Mouse (Mus musculus) liver, adult 2 months (tissue): ENCODE measurements at regions not wholly inside any gene's neighbourhood (a gene's known extent, or its start where the extent isn't known, plus 50 kb on each side); places are given as distances from the start of the nearest gene placed in this dataset.

Experiments
- CTCF ChIP-seq: fragments of 200-500 bp; IDR thresholded peaks from 2 replicates; pipeline ENCODE4 v1.5.1; 2011; ENCODE audit warnings: low read depth, low read length, control low read depth
- POLR2A ChIP-seq: fragments of 200-500 bp; IDR thresholded peaks from 2 replicates; pipeline ENCODE4 v1.6.1; 2011; ENCODE audit warnings: low read length, control low read depth; ENCODE audit not compliant: insufficient read depth; ENCODE audit errors: extremely low read depth

GRCm38 (mm10) chr4:56082411-56082810 is 550.1 kb upstream of the Klf4 start:
- no peak for TF ChIP-seq CTCF
- no peak for TF ChIP-seq POLR2A
